Mouse (Mus musculus) forebrain, embryonic 14.5 days (tissue): ENCODE measurements around the gene Bsg. TPM values are rescaled to one million over a fixed set of nuclear protein-coding genes. Genes with fewer than 3 reads are reported as not detected.
A peak's percentile ranks its signal among the peaks of the same experiment; 100 is the strongest.

Source experiments
- ATAC-seq: fragments of 200-750 bp; cut with Nextera tagmentation; 2 replicates; pipeline ENCODE4 v1.8.0; 2017; ENCODE audit warnings: mild to moderate bottlenecking, moderate library complexity
- DNase-seq: peaks from one replicate; pipeline ENCODE4 v3.0.0-alpha.2; 2015; ENCODE audit warnings: low spot score
- H3K27ac ChIP-seq: fragments of 300-500 bp; sonication (generic); 2 replicates; pipeline ENCODE4 v1.5.1; 2014; ENCODE audit warnings: low read depth, mild to moderate bottlenecking, control low read depth, low read length, moderate library complexity
- H3K27me3 ChIP-seq: fragments of 300-500 bp; sonication (generic); replicated peaks from 2 replicates; pipeline ENCODE4 v1.6.1; 2014; ENCODE audit warnings: low read length, control low read depth, mixed read lengths; ENCODE audit not compliant: control insufficient read depth, insufficient read depth
- H3K36me3 ChIP-seq: fragments of 300-500 bp; sonication (generic); 2 replicates; pipeline ENCODE4 v1.6.1; 2014; ENCODE audit warnings: low read length, control low read depth; ENCODE audit not compliant: control insufficient read depth, insufficient read depth
- H3K4me1 ChIP-seq: fragments of 300-500 bp; sonication (generic); 2 replicates; pipeline ENCODE4 v1.6.1; 2014; ENCODE audit warnings: antibody characterized with exemption, low read length, control low read depth; ENCODE audit not compliant: control insufficient read depth, insufficient read depth
- H3K4me2 ChIP-seq: fragments of 300-500 bp; sonication (generic); 2 replicates; pipeline ENCODE4 v1.6.1; 2014; ENCODE audit warnings: mild to moderate bottlenecking, control low read depth, low read length
- H3K4me3 ChIP-seq: fragments of 300-500 bp; sonication (generic); 2 replicates; pipeline ENCODE4 v1.5.1; 2014; ENCODE audit warnings: low read depth, low read length, control low read depth
- H3K9ac ChIP-seq: fragments of 300-500 bp; sonication (generic); 2 replicates; pipeline ENCODE4 v1.6.1; 2014; ENCODE audit warnings: mild to moderate bottlenecking, low read length, control low read depth, moderate library complexity
- H3K9me3 ChIP-seq: fragments of 300-500 bp; sonication (generic); replicated peaks from 2 replicates; pipeline ENCODE4 v1.6.1; 2016; ENCODE audit warnings: low read length, control low read depth, mixed read lengths; ENCODE audit not compliant: control insufficient read depth
- WGBS: fragments of 180-500 bp; shearing (Covaris S2); extraction: QIAGEN DNeasy Blood & Tissue Kit; methylation state at CpG from one replicate; pipeline ENCODE4 v1.1.7; 2014; 5-methylcytosine and 5-hydroxymethylcytosine counted together
- polyA plus RNA-seq: library from polyadenylated mRNA; unstranded; fragments of >200 nt; fragmentation: Nextera tagmentation; extraction: Ambion mirVana; gene quantifications from 2 replicates; pipeline ENCODE4 v1.2.1, GENCODE M21; 2014

The Bsg gene
- polyA plus RNA-seq, 1 experiment from 2014 or later: 725 TPM

GRCm38 (mm10) chr10:79743650-79744365 is 39.5 kb downstream of the Bsg start:
- H3K4me2 ChIP-seq: no peak overlapping the region
- no peak for ATAC-seq
- 96% methylated on average over 15 of the region's 15 CpGs for WGBS
- no peaks in the 10 kb centered on the region; the same call in 1 of the 2 replicates for H3K4me1 ChIP-seq
- no peak overlapping the region for H3K4me3 ChIP-seq
- peaks cover 57% of the 10 kb centered on the region for H3K36me3 ChIP-seq
- H3K27me3 ChIP-seq: no peaks in the 10 kb centered on the region
- no peak overlapping the region for H3K9ac ChIP-seq
- no peak overlapping the region for H3K27ac ChIP-seq
- peaks cover 13% of the 10 kb centered on the region for H3K9me3 ChIP-seq
- DNase-seq: no peak

- no peak overlapping the region for H3K27ac ChIP-seq
- 87% methylated on average over 3 of the region's 3 CpGs for WGBS
- H3K4me2 ChIP-seq: peak overlapping the region; percentile 56; the same call in 1 of the 2 replicates
- no peak for DNase-seq
- H3K27me3 ChIP-seq: no peaks in the 10 kb centered on the region
- peak overlapping the region; percentile 41; the same call in 1 of the 2 replicates for H3K4me3 ChIP-seq
- no peak overlapping the region for H3K9ac ChIP-seq
- H3K4me1 ChIP-seq: no peaks in the 10 kb centered on the region; the same call in 1 of the 2 replicates
- no peak for ATAC-seq
- no peaks in the 10 kb centered on the region for H3K9me3 ChIP-seq
- H3K36me3 ChIP-seq: peaks cover 41% of the 10 kb centered on the region
Measured at GRCm38 (mm10) chr10:79745411-79745810, 41.1 kb downstream of the Bsg start.

- peak; percentile 99 for ATAC-seq
- H3K4me3 ChIP-seq: peak within 1 kb of the TSS; percentile 41
- H3K9me3 ChIP-seq: no peaks in the 10 kb centered on the region
- no peaks in the 10 kb centered on the region for H3K27me3 ChIP-seq
- H3K4me2 ChIP-seq: peak within 1 kb of the TSS; percentile 56
- DNase-seq: peak; percentile 99
- H3K27ac ChIP-seq: no peak within 1 kb of the TSS
- WGBS: 3% methylated on average over 38 of the region's 38 CpGs
- peak within 1 kb of the TSS; percentile 51; the same call in 1 of the 2 replicates for H3K9ac ChIP-seq
- peaks cover 34% of the 10 kb centered on the region for H3K36me3 ChIP-seq
- no peaks in the 10 kb centered on the region; the same call in 1 of the 2 replicates for H3K4me1 ChIP-seq
Measured at GRCm38 (mm10) chr10:79745898-79746773, 41.8 kb downstream of the Bsg start, which contains the start of gene Polrmt. Polrmt (minus strand) TSS chr10:79746581.

GRCm38 (mm10) chr10:79746774-79747151 is 42.5 kb downstream of the Bsg start:
- DNase-seq (no peak), ATAC-seq (peak; percentile 60)
- H3K9me3 ChIP-seq: no peaks in the 10 kb centered on the region
- no peak overlapping the region for H3K27ac ChIP-seq
- 24% methylated on average over 6 of the region's 6 CpGs for whole genome bisulfite sequencing
- no peaks in the 10 kb centered on the region for H3K27me3 ChIP-seq
- H3K4me2 ChIP-seq: peak overlapping the region; percentile 42
- no peaks in the 10 kb centered on the region; the same call in 1 of the 2 replicates for H3K4me1 ChIP-seq
- no peak overlapping the region for H3K4me3 ChIP-seq
- H3K9ac ChIP-seq: no peak overlapping the region
- H3K36me3 ChIP-seq: peaks cover 28% of the 10 kb centered on the region

GRCm38 (mm10) chr10:79748496-79748895 is 44.2 kb downstream of the Bsg start:
- no peaks in the 10 kb centered on the region for H3K27me3 ChIP-seq
- DNase-seq (no peak), ATAC-seq (no peak)
- no peak overlapping the region for H3K27ac ChIP-seq
- no peak overlapping the region for H3K4me2 ChIP-seq
- no peak overlapping the region for H3K9ac ChIP-seq
- H3K9me3 ChIP-seq: no peaks in the 10 kb centered on the region
- H3K36me3 ChIP-seq: peaks cover 12% of the 10 kb centered on the region
- WGBS: 82% methylated on average over 6 of the region's 6 CpGs
- no peak overlapping the region for H3K4me3 ChIP-seq
- no peaks in the 10 kb centered on the region; the same call in 1 of the 2 replicates for H3K4me1 ChIP-seq

GRCm38 (mm10) chr10:79754856-79755516 is 50.7 kb downstream of the Bsg start, which contains the start of gene Fgf22:
Fgf22 (plus strand) TSS chr10:79755076.
- H3K9me3 ChIP-seq: no peaks in the 10 kb centered on the region
- peak within 1 kb of the TSS; percentile 26 for H3K4me3 ChIP-seq
- peak within 1 kb of the TSS; percentile 48; the same call in 1 of the 2 replicates for H3K9ac ChIP-seq
- DNase-seq (peak; percentile 61), ATAC-seq (peak; percentile 82)
- no peak within 1 kb of the TSS for H3K27ac ChIP-seq
- H3K36me3 ChIP-seq: peaks cover 38% of the 10 kb centered on the region
- WGBS: 1% methylated on average over 36 of the region's 36 CpGs
- H3K4me1 ChIP-seq: no peaks in the 10 kb centered on the region
- no peaks in the 10 kb centered on the region for H3K27me3 ChIP-seq
- H3K4me2 ChIP-seq: peak within 1 kb of the TSS; percentile 68

- no peak for ATAC-seq
- WGBS: 82% methylated on average over 3 of the region's 3 CpGs
- no peak overlapping the region for H3K4me2 ChIP-seq
- H3K4me3 ChIP-seq: no peak overlapping the region
- H3K9me3 ChIP-seq: no peaks in the 10 kb centered on the region
- no peak overlapping the region for H3K9ac ChIP-seq
- no peaks in the 10 kb centered on the region for H3K4me1 ChIP-seq
- no peak for DNase-seq
- H3K27ac ChIP-seq: no peak overlapping the region
- H3K27me3 ChIP-seq: no peaks in the 10 kb centered on the region
- H3K36me3 ChIP-seq: peaks cover 45% of the 10 kb centered on the region
Measured at GRCm38 (mm10) chr10:79755854-79756253, 51.6 kb downstream of the Bsg start.

GRCm38 (mm10) chr10:79756660-79757059 is 52.4 kb downstream of the Bsg start:
- H3K36me3 ChIP-seq: peaks cover 53% of the 10 kb centered on the region
- H3K9ac ChIP-seq: no peak overlapping the region
- H3K27ac ChIP-seq: no peak overlapping the region
- no peaks in the 10 kb centered on the region for H3K27me3 ChIP-seq
- 93% methylated on average over 24 of the region's 24 CpGs for WGBS
- DNase-seq (no peak), ATAC-seq (no peak)
- H3K4me3 ChIP-seq: no peak overlapping the region
- no peaks in the 10 kb centered on the region for H3K4me1 ChIP-seq
- no peaks in the 10 kb centered on the region for H3K9me3 ChIP-seq
- H3K4me2 ChIP-seq: no peak overlapping the region
